Mouse (Mus musculus) skeletal muscle tissue, adult 2 months (tissue): ENCODE measurements around the gene Itm2c.

Experiments
- DNase-seq: peaks from one replicate; pipeline ENCODE4 v3.0.0-alpha.2; 2012; ENCODE audit warnings: low read depth, low spot score

Gene Itm2c

GRCm38 (mm10) chr1:85899388-85899761, 5.3 kb downstream of the Itm2c start:
- no peak for DNase-seq

- peak; percentile 35 for DNase-seq
Observed at GRCm38 (mm10) chr1:85900521-85901333, 6.6 kb downstream of the Itm2c start.

- no peak for DNase-seq
Observed at GRCm38 (mm10) chr1:85901516-85902107, 7.5 kb downstream of the Itm2c start.

- peak; percentile 33 for DNase-seq
Observed at GRCm38 (mm10) chr1:85902108-85902561, 8.1 kb downstream of the Itm2c start.

- no peak for DNase-seq
Observed at GRCm38 (mm10) chr1:85906892-85907291, 12.8 kb downstream of the Itm2c start.

- no peak for DNase-seq
Observed at GRCm38 (mm10) chr1:85908754-85909590, 14.9 kb downstream of the Itm2c start.

- DNase-seq, result no peak
Observed at GRCm38 (mm10) chr1:85913078-85913755, 19.1 kb downstream of the Itm2c start.

- no peak for DNase-seq
Observed at GRCm38 (mm10) chr1:85915890-85916289, 21.8 kb downstream of the Itm2c start.

- no peak for DNase-seq
Observed at GRCm38 (mm10) chr1:85916830-85917450, 22.9 kb downstream of the Itm2c start.

- no peak for DNase-seq
Observed at GRCm38 (mm10) chr1:85919621-85920020, 25.5 kb downstream of the Itm2c start.

- no peak for DNase-seq
Observed at GRCm38 (mm10) chr1:85921725-85922124, 27.6 kb downstream of the Itm2c start.

- no peak for DNase-seq
Observed at GRCm38 (mm10) chr1:85922127-85922864, 28.2 kb downstream of the Itm2c start.

GRCm38 (mm10) chr1:85922865-85923211, 28.8 kb downstream of the Itm2c start:
- no peak for DNase-seq

GRCm38 (mm10) chr1:85925183-85925582, 31.1 kb downstream of the Itm2c start:
- no peak for DNase-seq

GRCm38 (mm10) chr1:85928057-85928687, 34.1 kb downstream of the Itm2c start, which contains the start of gene 4933407L21Rik:
Gene 4933407L21Rik, plus strand, starts transcription at chr1:85928483.
- no peak for DNase-seq

GRCm38 (mm10) chr1:85928688-85929065, 34.6 kb downstream of the Itm2c start:
- no peak for DNase-seq

GRCm38 (mm10) chr1:85929406-85929805, 35.3 kb downstream of the Itm2c start:
- DNase-seq, result no peak

- DNase-seq, result no peak
Observed at GRCm38 (mm10) chr1:85931170-85931569, 37.1 kb downstream of the Itm2c start.

- no peak for DNase-seq
Observed at GRCm38 (mm10) chr1:85933226-85933625, 39.1 kb downstream of the Itm2c start.
